Mouse (Mus musculus) urinary bladder, adult 18-20 months (tissue): ENCODE measurements around the gene Gm4131.

ENCODE experiments used
- DNase-seq, 2 experiments: peaks; one replicate each; pipeline ENCODE4 v3.0.0; 2022; ENCODE audit warnings: low spot score in 2 of 2, mixed read lengths in 2 of 2

Gm4131 gene

GRCm38 (mm10) chr14:62457420-62458181, 109.1 kb downstream of the Gm4131 start:
- peak; percentile 62 to 68 for DNase-seq

- no peak for DNase-seq
Measured at GRCm38 (mm10) chr14:62456239-62456747, 110.4 kb downstream of the Gm4131 start, which contains the start of gene Gucy1b2. Gucy1b2 (minus strand) TSS chr14:62456289.

GRCm38 (mm10) chr14:62455570-62455879, 111.2 kb downstream of the Gm4131 start:
- no peak for DNase-seq

- DNase-seq, result no peak
Measured at GRCm38 (mm10) chr14:62454760-62455569, 111.8 kb downstream of the Gm4131 start.

GRCm38 (mm10) chr14:62454136-62454535, 112.6 kb downstream of the Gm4131 start:
- no peak for DNase-seq

GRCm38 (mm10) chr14:62453276-62453675, 113.4 kb downstream of the Gm4131 start:
- no peak for DNase-seq

GRCm38 (mm10) chr14:62450706-62451105, 116.0 kb downstream of the Gm4131 start:
- no peak for DNase-seq

- no peak for DNase-seq
Measured at GRCm38 (mm10) chr14:62447214-62447548, 119.5 kb downstream of the Gm4131 start.

- no peak for DNase-seq
Measured at GRCm38 (mm10) chr14:62446385-62447213, 120.1 kb downstream of the Gm4131 start.

- DNase-seq, result no peak
Measured at GRCm38 (mm10) chr14:62443840-62444430, 122.8 kb downstream of the Gm4131 start.

- DNase-seq, result no peak
Measured at GRCm38 (mm10) chr14:62442971-62443370, 123.8 kb downstream of the Gm4131 start.

- no peak for DNase-seq
Measured at GRCm38 (mm10) chr14:62440036-62440435, 126.7 kb downstream of the Gm4131 start.

GRCm38 (mm10) chr14:62438236-62438635, 128.5 kb downstream of the Gm4131 start:
- no peak for DNase-seq

GRCm38 (mm10) chr14:62437806-62438205, 128.9 kb downstream of the Gm4131 start:
- no peak for DNase-seq

- no peak for DNase-seq
Measured at GRCm38 (mm10) chr14:62425277-62425691, 141.4 kb downstream of the Gm4131 start.

- no peak for DNase-seq
Measured at GRCm38 (mm10) chr14:62422265-62422664, 144.5 kb downstream of the Gm4131 start.

GRCm38 (mm10) chr14:62417501-62417900, 149.2 kb downstream of the Gm4131 start:
- no peak for DNase-seq

- DNase-seq, result no peak
Measured at GRCm38 (mm10) chr14:62416742-62417134, 150.0 kb downstream of the Gm4131 start.

GRCm38 (mm10) chr14:62416007-62416741, 150.5 kb downstream of the Gm4131 start:
- no peak for DNase-seq
